Mouse (Mus musculus): Measurements from ENCODE around the gene Runx2. TPM values are rescaled to one million over a fixed set of nuclear protein-coding genes. Genes with fewer than 3 reads are reported as not detected.
A peak's percentile ranks its signal among the peaks of the same experiment; 100 is the strongest.

Gene Runx2
- polyA plus RNA-seq, 1 experiment from 2014 or later: 0.25 TPM

DNA sequence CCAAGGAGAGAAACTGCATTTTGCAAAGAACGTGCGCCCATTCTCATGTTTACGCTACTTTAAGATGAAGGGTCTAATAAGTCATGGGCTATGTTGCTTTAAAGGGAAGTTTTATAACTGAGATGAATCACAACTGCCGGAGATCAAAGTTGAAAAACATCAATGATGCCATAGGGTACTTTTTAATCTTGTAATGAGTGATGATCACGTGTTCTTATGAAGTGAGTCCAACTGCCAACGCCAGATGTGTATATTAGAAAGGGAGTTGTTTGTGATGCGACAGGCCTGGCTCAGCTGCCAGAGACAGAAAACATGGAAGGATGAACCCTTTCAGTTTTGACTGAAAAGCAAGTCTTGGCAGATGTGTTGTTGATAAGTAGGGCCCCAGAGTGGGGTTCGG, 101.2 kb downstream of the Runx2 start:
- Histone ChIP-seq H3K4me1 (ENCODE audit: control insufficient read depth, insufficient read depth, low read length) (no peaks in the 10 kb centered on the region), H3K9me3 (replicated peaks; ENCODE audit: control insufficient read depth, low read length) (no peaks in the 10 kb centered on the region), H3K9ac (ENCODE audit: low read length) (no peak overlapping the region), H3K36me3 (ENCODE audit: control insufficient read depth, insufficient read depth, low read length) (no peaks in the 10 kb centered on the region), H3K4me3 (ENCODE audit: low read depth, low read length) (no peak overlapping the region), H3K27me3 (replicated peaks; ENCODE audit: control insufficient read depth, insufficient read depth, low read length) (no peaks in the 10 kb centered on the region), H3K4me2 (ENCODE audit: low read length) (no peak overlapping the region), H3K27ac (ENCODE audit: low read depth, low read length) (no peak overlapping the region)
- WGBS: 94% methylated on average over 8 of the region's 8 CpGs
- DNase-seq (ENCODE audit: low spot score): no peak
- no peak for ATAC-seq

DNA sequence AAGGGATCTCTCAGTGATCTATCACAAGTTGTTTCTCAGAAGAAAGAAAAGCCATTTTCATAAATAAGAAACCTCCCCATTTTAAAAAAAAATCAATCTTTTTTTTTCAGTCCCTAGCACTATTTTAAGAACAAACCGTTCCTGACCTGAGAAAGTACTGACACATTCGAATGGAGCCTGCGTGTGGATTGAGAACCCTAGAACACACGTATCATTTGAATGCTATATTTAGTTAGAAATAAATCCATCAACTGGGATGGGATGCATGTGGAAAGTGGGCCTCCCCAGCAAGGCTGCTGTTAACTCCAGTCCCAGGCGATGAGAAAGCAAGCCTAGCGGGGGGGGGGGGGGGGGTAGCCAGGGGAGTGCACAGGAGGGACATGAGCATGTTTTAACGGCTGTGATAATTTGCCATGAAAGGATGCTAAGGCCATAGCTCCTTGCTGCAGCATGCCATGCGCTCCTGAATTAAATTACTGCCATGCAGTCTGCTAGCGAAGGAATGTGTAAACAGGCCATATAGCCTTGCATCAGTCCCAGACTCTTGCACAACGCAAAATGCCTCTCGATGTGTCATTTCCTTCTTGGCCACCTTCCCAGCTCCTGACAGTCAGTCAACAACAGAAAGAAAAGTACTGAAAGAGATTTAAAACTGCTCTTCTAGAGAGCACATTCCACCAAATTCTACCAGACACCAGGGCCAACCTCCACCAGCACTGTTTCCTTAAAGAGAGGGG, 104.9 kb downstream of the Runx2 start:
- Histone ChIP-seq H3K27ac (ENCODE audit: low read depth, low read length) (no peak overlapping the region), H3K36me3 (ENCODE audit: control insufficient read depth, insufficient read depth, low read length) (no peaks in the 10 kb centered on the region), H3K4me2 (ENCODE audit: low read length) (no peak overlapping the region), H3K9ac (ENCODE audit: low read length) (no peak overlapping the region), H3K4me3 (ENCODE audit: low read depth, low read length) (no peak overlapping the region), H3K27me3 (replicated peaks; ENCODE audit: control insufficient read depth, insufficient read depth, low read length) (no peaks in the 10 kb centered on the region), H3K4me1 (ENCODE audit: control insufficient read depth, insufficient read depth, low read length) (no peaks in the 10 kb centered on the region), H3K9me3 (replicated peaks; ENCODE audit: control insufficient read depth, low read length) (no peaks in the 10 kb centered on the region)
- peak; percentile 87 for DNase-seq (ENCODE audit: low spot score)
- WGBS: 43% methylated on average over 11 of the region's 11 CpGs
- peak; percentile 94 for ATAC-seq

- Histone ChIP-seq H3K4me2 (ENCODE audit: low read length) (no peak overlapping the region), H3K9ac (ENCODE audit: low read length) (no peak overlapping the region), H3K4me1 (ENCODE audit: control insufficient read depth, insufficient read depth, low read length) (no peaks in the 10 kb centered on the region), H3K27me3 (replicated peaks; ENCODE audit: control insufficient read depth, insufficient read depth, low read length) (no peaks in the 10 kb centered on the region), H3K9me3 (replicated peaks; ENCODE audit: control insufficient read depth, low read length) (no peaks in the 10 kb centered on the region), H3K36me3 (ENCODE audit: control insufficient read depth, insufficient read depth, low read length) (no peaks in the 10 kb centered on the region), H3K4me3 (ENCODE audit: low read depth, low read length) (no peak overlapping the region), H3K27ac (ENCODE audit: low read depth, low read length) (no peak overlapping the region)
- no peak for DNase-seq (ENCODE audit: low spot score)
- 96% methylated on average over 3 of the region's 3 CpGs for WGBS
- no peak for ATAC-seq
Observed at GRCm38 (mm10) chr17:44707956-44708355, 106.6 kb downstream of the Runx2 start.

- Histone ChIP-seq H3K9ac (ENCODE audit: low read length) (no peak overlapping the region), H3K4me2 (ENCODE audit: low read length) (no peak overlapping the region), H3K9me3 (replicated peaks; ENCODE audit: control insufficient read depth, low read length) (no peaks in the 10 kb centered on the region), H3K4me3 (ENCODE audit: low read depth, low read length) (no peak overlapping the region), H3K36me3 (ENCODE audit: control insufficient read depth, insufficient read depth, low read length) (no peaks in the 10 kb centered on the region), H3K27me3 (replicated peaks; ENCODE audit: control insufficient read depth, insufficient read depth, low read length) (no peaks in the 10 kb centered on the region), H3K27ac (ENCODE audit: low read depth, low read length) (no peak overlapping the region), H3K4me1 (ENCODE audit: control insufficient read depth, insufficient read depth, low read length) (no peaks in the 10 kb centered on the region)
- WGBS: 90% methylated on average over 10 of the region's 10 CpGs
- ATAC-seq (no peak), DNase-seq (ENCODE audit: low spot score) (no peak)
Observed at GRCm38 (mm10) chr17:44706531-44706930, 108.1 kb downstream of the Runx2 start.

- H3K9ac ChIP-seq (ENCODE audit: low read length): no peak overlapping the region
- no peaks in the 10 kb centered on the region for H3K36me3 ChIP-seq (ENCODE audit: control insufficient read depth, insufficient read depth, low read length)
- ATAC-seq (no peak), DNase-seq (ENCODE audit: low spot score) (no peak)
- WGBS: 50% methylated on average over 14 of the region's 14 CpGs
- no peak overlapping the region for H3K4me3 ChIP-seq (ENCODE audit: low read depth, low read length)
- no peaks in the 10 kb centered on the region for H3K27me3 ChIP-seq (replicated peaks; ENCODE audit: control insufficient read depth, insufficient read depth, low read length)
- no peak overlapping the region for H3K27ac ChIP-seq (ENCODE audit: low read depth, low read length)
- no peak overlapping the region for H3K4me2 ChIP-seq (ENCODE audit: low read length)
- no peaks in the 10 kb centered on the region for H3K9me3 ChIP-seq (replicated peaks; ENCODE audit: control insufficient read depth, low read length)
- H3K4me1 ChIP-seq (ENCODE audit: control insufficient read depth, insufficient read depth, low read length): no peaks in the 10 kb centered on the region
Observed at GRCm38 (mm10) chr17:44702506-44703298, 111.9 kb downstream of the Runx2 start.

DNA sequence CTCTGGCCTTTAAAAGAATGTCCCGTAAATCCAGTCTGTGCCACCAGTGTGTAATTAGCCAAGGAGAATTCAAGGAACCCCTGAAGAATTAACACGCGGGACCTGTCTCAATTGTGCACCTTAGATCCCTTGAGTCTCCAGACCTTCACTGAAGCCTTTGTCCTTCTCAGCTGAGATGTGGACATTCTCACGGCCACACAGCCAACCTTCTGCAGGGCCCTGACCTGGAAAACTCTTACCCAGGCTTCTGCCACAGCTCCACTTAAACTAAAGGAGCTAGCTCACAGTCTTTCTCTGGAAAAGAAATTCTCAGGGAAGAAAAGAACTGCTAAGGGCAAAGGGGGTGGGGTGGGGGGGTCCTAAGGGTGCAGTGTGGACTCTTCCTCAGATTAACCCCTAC, 113.1 kb downstream of the Runx2 start:
- Histone ChIP-seq H3K4me2 (ENCODE audit: low read length) (no peak overlapping the region), H3K27me3 (replicated peaks; ENCODE audit: control insufficient read depth, insufficient read depth, low read length) (no peaks in the 10 kb centered on the region), H3K4me1 (ENCODE audit: control insufficient read depth, insufficient read depth, low read length) (no peaks in the 10 kb centered on the region), H3K27ac (ENCODE audit: low read depth, low read length) (no peak overlapping the region), H3K4me3 (ENCODE audit: low read depth, low read length) (no peak overlapping the region), H3K36me3 (ENCODE audit: control insufficient read depth, insufficient read depth, low read length) (no peaks in the 10 kb centered on the region), H3K9ac (ENCODE audit: low read length) (no peak overlapping the region), H3K9me3 (replicated peaks; ENCODE audit: control insufficient read depth, low read length) (no peaks in the 10 kb centered on the region)
- DNase-seq (ENCODE audit: low spot score) (no peak), ATAC-seq (no peak)
- 85% methylated on average over 4 of the region's 4 CpGs for WGBS

DNA sequence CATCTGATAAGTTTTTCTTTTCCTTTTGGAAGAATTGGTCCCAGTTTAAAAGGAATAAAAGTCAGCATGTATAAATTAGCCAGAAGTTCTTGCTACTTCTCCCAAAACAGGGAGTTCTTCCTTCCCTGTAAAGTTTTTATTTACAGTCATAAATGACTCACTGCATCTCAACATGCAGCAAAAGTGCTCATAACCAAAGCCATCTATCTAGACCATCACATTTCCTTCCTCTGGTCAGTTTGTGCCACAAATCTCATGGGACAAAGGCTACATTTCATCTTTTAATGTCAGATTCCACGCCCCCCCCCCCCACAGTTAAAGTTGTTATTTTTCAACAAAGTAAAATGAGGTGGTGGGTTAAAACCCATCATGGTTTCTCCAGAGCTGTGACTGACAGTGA, 114.3 kb downstream of the Runx2 start:
- 76% methylated on average over 1 of the region's 1 CpGs for WGBS

DNA sequence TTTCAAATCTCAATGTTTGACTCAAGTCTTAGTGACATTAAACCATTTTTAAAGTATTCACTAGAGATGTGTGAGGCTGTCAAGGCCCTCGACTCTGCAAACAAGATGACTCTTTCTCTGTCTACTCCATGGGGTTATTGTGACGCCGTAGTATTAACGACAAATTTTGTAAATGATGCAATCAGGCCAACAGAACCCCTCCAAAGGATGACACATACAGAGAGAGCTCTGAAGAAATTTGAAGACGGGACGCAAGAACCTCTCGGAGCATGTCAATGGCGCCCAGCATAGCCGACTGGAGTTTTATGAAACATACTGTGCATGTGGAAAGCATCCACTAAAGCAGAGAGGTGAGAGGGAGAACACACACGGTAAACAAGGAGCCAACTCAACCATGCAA, 117.5 kb downstream of the Runx2 start:
- Histone ChIP-seq H3K27ac (ENCODE audit: low read depth, low read length) (no peak overlapping the region), H3K9ac (ENCODE audit: low read length) (no peak overlapping the region), H3K27me3 (replicated peaks; ENCODE audit: control insufficient read depth, insufficient read depth, low read length) (no peaks in the 10 kb centered on the region), H3K4me3 (ENCODE audit: low read depth, low read length) (no peak overlapping the region), H3K9me3 (replicated peaks; ENCODE audit: control insufficient read depth, low read length) (no peaks in the 10 kb centered on the region), H3K4me1 (ENCODE audit: control insufficient read depth, insufficient read depth, low read length) (no peaks in the 10 kb centered on the region), H3K4me2 (ENCODE audit: low read length) (no peak overlapping the region), H3K36me3 (ENCODE audit: control insufficient read depth, insufficient read depth, low read length) (no peaks in the 10 kb centered on the region)
- ATAC-seq (no peak), DNase-seq (ENCODE audit: low spot score) (no peak)
- WGBS: 94% methylated on average over 10 of the region's 10 CpGs

More for the DNA sequence above, 114.3 kb downstream of the Runx2 start:
- no peak overlapping the region for H3K4me2 ChIP-seq (ENCODE audit: low read length)
- H3K27me3 ChIP-seq (replicated peaks; ENCODE audit: control insufficient read depth, insufficient read depth, low read length): no peaks in the 10 kb centered on the region
- DNase-seq (ENCODE audit: low spot score) (no peak), ATAC-seq (no peak)
- H3K4me3 ChIP-seq (ENCODE audit: low read depth, low read length): no peak overlapping the region
- H3K4me1 ChIP-seq (ENCODE audit: control insufficient read depth, insufficient read depth, low read length): no peaks in the 10 kb centered on the region
- H3K9ac ChIP-seq (ENCODE audit: low read length): no peak overlapping the region
- H3K27ac ChIP-seq (ENCODE audit: low read depth, low read length): no peak overlapping the region
- H3K9me3 ChIP-seq (replicated peaks; ENCODE audit: control insufficient read depth, low read length): no peaks in the 10 kb centered on the region
- H3K36me3 ChIP-seq (ENCODE audit: control insufficient read depth, insufficient read depth, low read length): no peaks in the 10 kb centered on the region

GRCm38 (mm10) chr17:44693552-44693951, 121.0 kb downstream of the Runx2 start:
- no peaks in the 10 kb centered on the region for H3K4me1 ChIP-seq (ENCODE audit: control insufficient read depth, insufficient read depth, low read length)
- H3K9ac ChIP-seq (ENCODE audit: low read length): no peak overlapping the region
- H3K9me3 ChIP-seq (replicated peaks; ENCODE audit: control insufficient read depth, low read length): no peaks in the 10 kb centered on the region
- H3K4me3 ChIP-seq (ENCODE audit: low read depth, low read length): no peak overlapping the region
- WGBS: 77% methylated on average over 6 of the region's 7 CpGs
- H3K27ac ChIP-seq (ENCODE audit: low read depth, low read length): no peak overlapping the region
- no peak for DNase-seq (ENCODE audit: low spot score)
- no peaks in the 10 kb centered on the region for H3K36me3 ChIP-seq (ENCODE audit: control insufficient read depth, insufficient read depth, low read length)
- ATAC-seq: no peak
- no peaks in the 10 kb centered on the region for H3K27me3 ChIP-seq (replicated peaks; ENCODE audit: control insufficient read depth, insufficient read depth, low read length)
- H3K4me2 ChIP-seq (ENCODE audit: low read length): no peak overlapping the region
